Mouse (Mus musculus) megakaryocyte, embryonic 14.5 days (primary cell): ENCODE measurements around the gene Ncor1.

ENCODE experiments used
- FLI1 ChIP-seq: IDR thresholded peaks from 2 replicates; pipeline ENCODE4 v1.6.1; 2012; ENCODE audit warnings: low read length, inconsistent platforms, mixed read lengths
- GATA1 ChIP-seq: IDR thresholded peaks from 3 replicates; pipeline ENCODE4 v1.6.1; 2012; ENCODE audit warnings: mixed read lengths, low read length, inconsistent platforms, borderline replicate concordance

- TF ChIP-seq GATA1 (no peak), FLI1 (no peak)
These were observed 180.3 kb downstream of the Ncor1 start for GRCm38 (mm10) chr11:62278027-62278426.
